9 mouse cellular contexts compared by ENCODE assay signal in genomic region chr10:7213066-7213630, GRCm38 (mm10). TPM values are rescaled to one million over a fixed set of nuclear protein-coding genes. Genes with fewer than 3 reads are reported as not detected.
DNase-seq lines count a peak whose midpoint lies in the region; ATAC-seq and TF ChIP-seq lines count a peak whose summit lies in the region.
"Had no signal": no experiment of that assay in that cellular context is flagged by ENCODE, and none has a peak within 500 bp of the region (broad histone marks: within the 10 kb centered on the region; RNA-seq: fewer than 3 reads in every experiment).

No protein-coding gene starts in this region.

- no peaks in the 10 kb centered on the region for H3K36me3 ChIP-seq in limb, embryonic 12.5 days

- TF ChIP-seq POLR2A in lung, adult 2 months (IDR thresholded peaks at IDR 0.05; ENCODE audit: borderline replicate concordance, extremely low read depth, low read depth, low read length): no peak
- no peak for TF ChIP-seq POLR2A in embryonic fibroblast, embryonic 13.5 days (IDR thresholded peaks at IDR 0.05; ENCODE audit: low read depth, low read length)

- peak overlapping the region; percentile 85 for H3K4me3 ChIP-seq in lung, adult 2 months (replicated peaks; ENCODE audit: extremely low read depth, low read depth, low read length)
- peak overlapping the region; percentile 4; the same call in 1 of the 2 replicates for H3K4me3 ChIP-seq in embryonic fibroblast, embryonic 13.5 days (ENCODE audit: insufficient read depth, low read length)
- peak overlapping the region; percentile 76 for H3K4me3 ChIP-seq in limb, embryonic 12.5 days (replicated peaks)

- ATAC-seq in limb, embryonic 12.5 days (ENCODE audit: insufficient number of reproducible peaks, insufficient read depth, low FRiP score, low TSS enrichment, low read depth): no peak

- peaks cover 12% of the 10 kb centered on the region for H3K4me1 ChIP-seq in lung, adult 2 months (ENCODE audit: control insufficient read depth, insufficient read depth, low read length)
- peaks cover 9% of the 10 kb centered on the region; the same call in 1 of the 2 replicates for H3K4me1 ChIP-seq in embryonic fibroblast, embryonic 13.5 days (ENCODE audit: control insufficient read depth, insufficient read depth, low read length)
- peaks cover 37% of the 10 kb centered on the region for H3K4me1 ChIP-seq in limb, embryonic 12.5 days (replicated peaks)

- TF ChIP-seq CTCF in lung, adult 2 months (IDR thresholded peaks at IDR 0.05; ENCODE audit: insufficient read depth, low read length): no peak
- no peak for TF ChIP-seq CTCF in embryonic fibroblast, embryonic 13.5 days (IDR thresholded peaks at IDR 0.05; ENCODE audit: borderline replicate concordance, insufficient read depth, low read length)

- H3K4me2 ChIP-seq in limb, embryonic 12.5 days: peak overlapping the region; percentile 84

- no peak for DNase-seq in lung, adult 2 months
- DNase-seq in lung, adult 18-20 months: no peak
- DNase-seq in skeletal muscle tissue, adult 2 months (ENCODE audit: low read depth, low spot score): peak; percentile 18
- DNase-seq in urinary bladder, adult 2 months (ENCODE audit: low spot score): no peak
- DNase-seq in frontal cortex, postnatal 36 days (ENCODE audit: low spot score in 2 of 2): no peak
- no peak for DNase-seq in kidney, postnatal 36 days
- DNase-seq: lung, postnatal 4 days had no signal

- peak overlapping the region; percentile 89; the same call in 1 of the 2 replicates for H3K27ac ChIP-seq in embryonic fibroblast, embryonic 13.5 days (ENCODE audit: insufficient read depth, low read length)
- H3K27ac ChIP-seq in limb, embryonic 12.5 days: peak overlapping the region; percentile 95; the same call in 1 of the 2 replicates

- H3K9me3 ChIP-seq in limb, embryonic 12.5 days: no peaks in the 10 kb centered on the region

- 30% methylated on average over 10 of the region's 10 CpGs for WGBS in lung, adult 2 months
- 21% methylated on average over 10 of the region's 10 CpGs for WGBS in limb, embryonic 12.5 days

- H3K9ac ChIP-seq in limb, embryonic 12.5 days (replicated peaks): 0 out of 2 replicates have a peak overlapping the region, but pooled peaks have one; percentile 46

- H3K27me3 ChIP-seq in limb, embryonic 12.5 days: no peaks in the 10 kb centered on the region

RNA-seq across cellular contexts. Expression of gene Cnksr3, which starts 1.1 kb away (rescaled TPM):
- polyA plus RNA-seq in lung, adult 2 months (2012; rRNA removed): 9.7 and 10.1 TPM in 2 replicates
- 10.8 and 13.9 TPM in 2 replicates for polyA plus RNA-seq in embryonic fibroblast, embryonic 13.5 days (2011; ENCODE audit: insufficient read length, low read depth, missing spikeins)
- polyA plus RNA-seq in limb, embryonic 12.5 days (2016; fragmentation: Nextera tagmentation; extraction: Ambion mirVana): 14.4 and 16.3 TPM in 2 replicates
- polyA plus RNA-seq in urinary bladder, adult 2 months (2012; rRNA removed): 25.0 and 26.8 TPM in 2 replicates

Comparison
In these comparisons a context has a peak if more than half of its experiments do, and no peak if none do; other contexts are left out.
1. H3K4me3 ChIP-seq: peak in every context shown above with its lines; median percentile 85 in lung, adult 2 months; 76 in limb, embryonic 12.5 days; 4 in embryonic fibroblast, embryonic 13.5 days.